Mouse (Mus musculus) olfactory bulb, adult 2 months (tissue): Measurements from ENCODE around the gene Cecr2.

Experiments
- CTCF ChIP-seq: fragments of 200-500 bp; IDR thresholded peaks from 2 replicates; pipeline ENCODE4 v1.5.1; 2012; ENCODE audit warnings: low read depth, mild to moderate bottlenecking, low read length, moderate library complexity; ENCODE audit not compliant: insufficient read depth
- POLR2A ChIP-seq: fragments of 200-500 bp; IDR thresholded peaks from 2 replicates; pipeline ENCODE4 v1.6.1; 2012; ENCODE audit warnings: mild to moderate bottlenecking, low read depth, low read length, moderate library complexity; ENCODE audit not compliant: insufficient read depth

GRCm38 (mm10) chr6:120625081-120625480 lies 41.1 kb upstream of the Cecr2 start:
- TF ChIP-seq CTCF (no peak), POLR2A (no peak)
